Mouse (Mus musculus) adrenal gland, postnatal 10 days (tissue): Measurements from ENCODE around the gene AI837181. TPM values are rescaled to one million over a fixed set of nuclear protein-coding genes. Genes with fewer than 3 reads are reported as not detected.
A peak's percentile ranks its signal among the peaks of the same experiment; 100 is the strongest.
"Not testable (repeated sequence)": the region's sequence is repeated elsewhere in the genome, so short reads cannot be mapped to it uniquely, and the experiment has no call there.

ENCODE experiments used
- DNase-seq: peaks from one replicate; pipeline ENCODE4 v3.0.0; 2021; ENCODE audit warnings: mixed read lengths
- long read RNA-seq, 2 experiments: library from polyadenylated mRNA; stranded (forward); transcript quantifications; one replicate each; pipeline ENCODE4 v2.0.0; 2021
- total RNA-seq, 2 experiments: library from RNA; stranded (reverse); gene quantifications; 2 replicates each; pipeline ENCODE4 v1.2.3; 2021

Gene AI837181
- 10 to 100 TPM; 42.5 to 43.8 TPM for total RNA-seq
- long read RNA-seq, experiment 1, transcript AI837181-202 (2 exons, 1,528 nt) = major isoform, 36 of 107 reads
- long read RNA-seq, experiment 1, partial matches to known transcripts = 0 of 107 reads
- long read RNA-seq, experiment 1, other reads (novel, unspliced or antisense) = 68 of 107 reads
- long read RNA-seq, experiment 2, transcript AI837181-202 (2 exons, 1,528 nt) = major isoform, 17 of 48 reads
- long read RNA-seq, experiment 2, partial matches to known transcripts = 0 of 48 reads
- long read RNA-seq, experiment 2, other reads (novel, unspliced or antisense) = 30 of 48 reads

GRCm38 (mm10) chr19:5424782-5425741, at the start of gene AI837181, which contains the start of gene Drap1:
Gene AI837181 (plus strand): TSS chr19:5425144.
Gene Drap1 (minus strand): TSS chr19:5424979.
- peak; percentile 97 for DNase-seq

- DNase-seq = no peak
Measured at GRCm38 (mm10) chr19:5377446-5377845, 47.5 kb upstream of the AI837181 start.

- no peak for DNase-seq
Measured at GRCm38 (mm10) chr19:5383326-5383725, 41.6 kb upstream of the AI837181 start.

- no peak for DNase-seq
Measured at GRCm38 (mm10) chr19:5384715-5385114, 40.2 kb upstream of the AI837181 start.

- peak; percentile 56 for DNase-seq
Measured at GRCm38 (mm10) chr19:5388011-5388441, 36.9 kb upstream of the AI837181 start.

- peak; percentile 97 for DNase-seq
Measured at GRCm38 (mm10) chr19:5388588-5389242, 36.2 kb upstream of the AI837181 start, which contains the start of gene Sart1. Gene Sart1 (minus strand): TSS chr19:5388703.

- DNase-seq = peak; percentile 56
Measured at GRCm38 (mm10) chr19:5389647-5390046, 35.3 kb upstream of the AI837181 start.

- no peak for DNase-seq
Measured at GRCm38 (mm10) chr19:5390416-5390815, 34.5 kb upstream of the AI837181 start.

GRCm38 (mm10) chr19:5392892-5393291, 32.1 kb upstream of the AI837181 start:
- peak; percentile 92 for DNase-seq

- DNase-seq = no peak
Measured at GRCm38 (mm10) chr19:5394168-5394567, 30.8 kb upstream of the AI837181 start.

- no peak for DNase-seq
Measured at GRCm38 (mm10) chr19:5395371-5395770, 29.6 kb upstream of the AI837181 start.

GRCm38 (mm10) chr19:5401073-5401472, 23.9 kb upstream of the AI837181 start:
- not testable (repeated sequence) for DNase-seq

- DNase-seq = no peak
Measured at GRCm38 (mm10) chr19:5402293-5402692, 22.7 kb upstream of the AI837181 start, which contains the start of gene Tsga10ip. Gene Tsga10ip (minus strand): TSS chr19:5402526.

- DNase-seq = no peak
Measured at GRCm38 (mm10) chr19:5405924-5406323, 19.0 kb upstream of the AI837181 start.

GRCm38 (mm10) chr19:5406531-5407126, 18.3 kb upstream of the AI837181 start:
- peak; percentile 55 for DNase-seq

GRCm38 (mm10) chr19:5407133-5407532, 17.8 kb upstream of the AI837181 start:
- DNase-seq = peak; percentile 73

GRCm38 (mm10) chr19:5408057-5409001, 16.6 kb upstream of the AI837181 start:
- peak; percentile 60 for DNase-seq

GRCm38 (mm10) chr19:5409068-5409467, 15.9 kb upstream of the AI837181 start:
- no peak for DNase-seq

GRCm38 (mm10) chr19:5410641-5411040, 14.3 kb upstream of the AI837181 start:
- DNase-seq = no peak

- no peak for DNase-seq
Measured at GRCm38 (mm10) chr19:5411961-5412360, 13.0 kb upstream of the AI837181 start.

- no peak for DNase-seq
Measured at GRCm38 (mm10) chr19:5413840-5414239, 11.1 kb upstream of the AI837181 start.
